Mouse (Mus musculus) naive thymus-derived CD4-positive, alpha-beta T cell, adult 2 months (primary cell): ENCODE data around the gene Pard6b.
"Not testable (repeated sequence)": the region's sequence is repeated elsewhere in the genome, so short reads cannot be mapped to it uniquely, and the experiment has no call there.

Experiments used
- DNase-seq: peaks from one replicate; pipeline ENCODE4 v3.0.0-alpha.2; 2011; ENCODE audit warnings: low read depth

Pard6b gene

GRCm38 (mm10) chr2:168101805-168102204 lies 21.0 kb downstream of the Pard6b start:
- DNase-seq, result no peak

- no peak for DNase-seq
Measured at GRCm38 (mm10) chr2:168103341-168103740, 22.5 kb downstream of the Pard6b start.

- DNase-seq, result no peak
Measured at GRCm38 (mm10) chr2:168104375-168105144, 23.8 kb downstream of the Pard6b start.

- no peak for DNase-seq
Measured at GRCm38 (mm10) chr2:168105271-168105670, 24.5 kb downstream of the Pard6b start.

GRCm38 (mm10) chr2:168106701-168107178 lies 25.9 kb downstream of the Pard6b start:
- DNase-seq, result no peak

- no peak for DNase-seq
Measured at GRCm38 (mm10) chr2:168107356-168107755, 26.6 kb downstream of the Pard6b start.

GRCm38 (mm10) chr2:168107901-168108300 lies 27.1 kb downstream of the Pard6b start:
- not testable (repeated sequence) for DNase-seq

GRCm38 (mm10) chr2:168111902-168112301 lies 31.1 kb downstream of the Pard6b start:
- peak; percentile 86 for DNase-seq

- DNase-seq, result no peak
Measured at GRCm38 (mm10) chr2:168113263-168113662, 32.5 kb downstream of the Pard6b start.

GRCm38 (mm10) chr2:168113692-168114091 lies 32.9 kb downstream of the Pard6b start:
- no peak for DNase-seq

GRCm38 (mm10) chr2:168114699-168115350 lies 34.0 kb downstream of the Pard6b start:
- DNase-seq, result no peak

- DNase-seq, result no peak
Measured at GRCm38 (mm10) chr2:168115826-168116225, 35.0 kb downstream of the Pard6b start.

- peak; percentile 79 for DNase-seq
Measured at GRCm38 (mm10) chr2:168117147-168117546, 36.3 kb downstream of the Pard6b start.

GRCm38 (mm10) chr2:168117553-168117952 lies 36.7 kb downstream of the Pard6b start:
- DNase-seq, result no peak

GRCm38 (mm10) chr2:168117967-168118366 lies 37.2 kb downstream of the Pard6b start:
- DNase-seq, result peak; percentile 17

- DNase-seq, result no peak
Measured at GRCm38 (mm10) chr2:168118456-168118855, 37.7 kb downstream of the Pard6b start.

- DNase-seq, result no peak
Measured at GRCm38 (mm10) chr2:168119123-168119522, 38.3 kb downstream of the Pard6b start.

- DNase-seq, result no peak
Measured at GRCm38 (mm10) chr2:168120906-168121305, 40.1 kb downstream of the Pard6b start.

- DNase-seq, result no peak
Measured at GRCm38 (mm10) chr2:168123652-168124051, 42.8 kb downstream of the Pard6b start.

- DNase-seq, result no peak
Measured at GRCm38 (mm10) chr2:168125288-168126089, 44.7 kb downstream of the Pard6b start.

- DNase-seq, result no peak
Measured at GRCm38 (mm10) chr2:168127767-168128166, 47.0 kb downstream of the Pard6b start.

GRCm38 (mm10) chr2:168128211-168128859 lies 47.5 kb downstream of the Pard6b start:
- peak; percentile 88 for DNase-seq
